In genomic region chr5:125140832-125141524, GRCm38 (mm10) we compare ENCODE assay signal across 7 mouse cellular contexts. TPM values are rescaled to one million over a fixed set of nuclear protein-coding genes. Genes with fewer than 3 reads are reported as not detected.
DNase-seq lines count a peak whose midpoint lies in the region; ATAC-seq and TF ChIP-seq lines count a peak whose summit lies in the region.

No protein-coding gene starts in this region.

- H3K27me3 ChIP-seq in heart, embryonic 11.5 days (ENCODE audit: control insufficient read depth, insufficient read depth, low read length): no peaks in the 10 kb centered on the region
- no peaks in the 10 kb centered on the region for H3K27me3 ChIP-seq in kidney, embryonic 16.5 days (ENCODE audit: insufficient read depth, low read length)
- H3K27me3 ChIP-seq in limb, embryonic 15.5 days: no peaks in the 10 kb centered on the region
- H3K27me3 ChIP-seq in midbrain, embryonic 16.5 days (ENCODE audit: control insufficient read depth, insufficient read depth, low read depth, low read length): no peaks in the 10 kb centered on the region

- peak overlapping the region; percentile 99 for H3K27ac ChIP-seq in embryonic fibroblast, embryonic 13.5 days (ENCODE audit: insufficient read depth, low read length)
- H3K27ac ChIP-seq in heart, embryonic 11.5 days (ENCODE audit: low read depth, low read length): peak overlapping the region; percentile 100
- peak overlapping the region; percentile 98 for H3K27ac ChIP-seq in kidney, embryonic 16.5 days (ENCODE audit: low read length)
- H3K27ac ChIP-seq in limb, embryonic 15.5 days: peak overlapping the region; percentile 98
- H3K27ac ChIP-seq in midbrain, embryonic 16.5 days (ENCODE audit: low read length): peak overlapping the region; percentile 92

- peak overlapping the region; percentile 40 for H3K4me3 ChIP-seq in embryonic fibroblast, embryonic 13.5 days (ENCODE audit: insufficient read depth, low read length)
- peak overlapping the region; percentile 41 for H3K4me3 ChIP-seq in heart, embryonic 11.5 days (ENCODE audit: low read depth, low read length)
- H3K4me3 ChIP-seq in kidney, embryonic 16.5 days (ENCODE audit: low read length): peak overlapping the region; percentile 40
- H3K4me3 ChIP-seq in limb, embryonic 15.5 days: peak overlapping the region; percentile 39
- peak overlapping the region; percentile 12 for H3K4me3 ChIP-seq in midbrain, embryonic 16.5 days (ENCODE audit: low read depth, low read length)

- H3K4me1 ChIP-seq in embryonic fibroblast, embryonic 13.5 days (ENCODE audit: control insufficient read depth, insufficient read depth, low read length): peaks cover 20% of the 10 kb centered on the region
- H3K4me1 ChIP-seq in heart, embryonic 11.5 days (ENCODE audit: control insufficient read depth, insufficient read depth, low read length): peaks cover 82% of the 10 kb centered on the region
- H3K4me1 ChIP-seq in kidney, embryonic 16.5 days (ENCODE audit: insufficient read depth, low read length): peaks cover 84% of the 10 kb centered on the region
- peaks cover 88% of the 10 kb centered on the region for H3K4me1 ChIP-seq in limb, embryonic 15.5 days
- H3K4me1 ChIP-seq in midbrain, embryonic 16.5 days (ENCODE audit: control insufficient read depth, insufficient read depth, low read length): peaks cover 52% of the 10 kb centered on the region

- no peak for TF ChIP-seq CTCF in brain, embryonic 14.5 days (IDR thresholded peaks at IDR 0.05; ENCODE audit: borderline replicate concordance, extremely low read depth, insufficient read depth, insufficient read length)
- no peak for TF ChIP-seq CTCF in embryonic fibroblast, embryonic 13.5 days (IDR thresholded peaks at IDR 0.05; ENCODE audit: borderline replicate concordance, insufficient read depth, low read length)

- peak overlapping the region; percentile 75 for H3K9ac ChIP-seq in heart, embryonic 11.5 days (ENCODE audit: low read depth, low read length)
- peak overlapping the region; percentile 71 for H3K9ac ChIP-seq in kidney, embryonic 16.5 days (replicated peaks; ENCODE audit: low read length)
- peak overlapping the region; percentile 41 for H3K9ac ChIP-seq in limb, embryonic 15.5 days
- H3K9ac ChIP-seq in midbrain, embryonic 16.5 days (ENCODE audit: low read depth, low read length): peak overlapping the region; percentile 59

- peaks cover 3% of the 10 kb centered on the region; the same call in 1 of the 2 replicates for H3K36me3 ChIP-seq in heart, embryonic 11.5 days (ENCODE audit: control insufficient read depth, insufficient read depth, low read length)
- no peaks in the 10 kb centered on the region for H3K36me3 ChIP-seq in kidney, embryonic 16.5 days (ENCODE audit: insufficient read depth, low read length)
- H3K36me3 ChIP-seq in limb, embryonic 15.5 days: no peaks in the 10 kb centered on the region
- no peaks in the 10 kb centered on the region for H3K36me3 ChIP-seq in midbrain, embryonic 16.5 days (ENCODE audit: control insufficient read depth, insufficient read depth, low read length)

- no peaks in the 10 kb centered on the region for H3K9me3 ChIP-seq in heart, embryonic 11.5 days (replicated peaks; ENCODE audit: control insufficient read depth, low read length)
- H3K9me3 ChIP-seq in kidney, embryonic 16.5 days (ENCODE audit: low read length): no peaks in the 10 kb centered on the region
- no peaks in the 10 kb centered on the region for H3K9me3 ChIP-seq in limb, embryonic 15.5 days
- no peaks in the 10 kb centered on the region for H3K9me3 ChIP-seq in midbrain, embryonic 16.5 days (replicated peaks; ENCODE audit: control insufficient read depth, low read length, poor library complexity, severe bottlenecking)

- TF ChIP-seq POLR2A in brain, embryonic 14.5 days (IDR thresholded peaks at IDR 0.05; ENCODE audit: borderline replicate concordance, extremely low read depth, insufficient read depth, insufficient read length, poor library complexity, severe bottlenecking): no peak
- TF ChIP-seq POLR2A in embryonic fibroblast, embryonic 13.5 days (IDR thresholded peaks at IDR 0.05; ENCODE audit: low read depth, low read length): peak; percentile 17

- 14% methylated on average over 27 of the region's 27 CpGs for WGBS in heart, embryonic 11.5 days (ENCODE audit: insufficient replicate concordance)
- WGBS in kidney, embryonic 16.5 days: 6% methylated on average over 27 of the region's 27 CpGs
- 5% methylated on average over 27 of the region's 27 CpGs for WGBS in limb, embryonic 15.5 days
- WGBS in midbrain, embryonic 16.5 days: 4% methylated on average over 27 of the region's 27 CpGs

- peak overlapping the region; percentile 81 for H3K4me2 ChIP-seq in heart, embryonic 11.5 days
- peak overlapping the region; percentile 63 for H3K4me2 ChIP-seq in kidney, embryonic 16.5 days (replicated peaks; ENCODE audit: low read depth, low read length)
- peak overlapping the region; percentile 66 for H3K4me2 ChIP-seq in limb, embryonic 15.5 days
- peak overlapping the region; percentile 48 for H3K4me2 ChIP-seq in midbrain, embryonic 16.5 days (ENCODE audit: low read length)

- ATAC-seq in heart, embryonic 11.5 days (replicated peaks; ENCODE audit: insufficient number of reproducible peaks, low FRiP score, low TSS enrichment): peak; percentile 79
- ATAC-seq in kidney, embryonic 16.5 days (ENCODE audit: low FRiP score, low TSS enrichment): peak; percentile 89
- ATAC-seq in limb, embryonic 15.5 days (ENCODE audit: insufficient number of reproducible peaks, low FRiP score, low TSS enrichment, low read depth): peak; percentile 86
- peak; percentile 82 for ATAC-seq in midbrain, embryonic 16.5 days

- peak; percentile 99 for DNase-seq in brain, embryonic 14.5 days (ENCODE audit: low read depth)
- DNase-seq in spleen, postnatal 14 days (ENCODE audit: low spot score in 2 of 2): peak; percentile 43 to 44

RNA-seq across cellular contexts. Expression of gene Ncor2, which starts 38.0 kb away (rescaled TPM):
- 31.6 and 71.5 TPM in 2 replicates for polyA plus RNA-seq in brain, embryonic 14.5 days (2012; rRNA removed)
- polyA plus RNA-seq in embryonic fibroblast, embryonic 13.5 days (2011; ENCODE audit: insufficient read length, low read depth, missing spikeins): 110 and 130 TPM in 2 replicates
- polyA plus RNA-seq in heart, embryonic 11.5 days (2014; fragmentation: Nextera tagmentation; extraction: Ambion mirVana): 14.3 and 18.8 TPM in 2 replicates
- polyA plus RNA-seq in kidney, embryonic 16.5 days (2015; fragmentation: Nextera tagmentation; extraction: Ambion mirVana): 25.9 and 27.5 TPM in 2 replicates
- polyA plus RNA-seq in limb, embryonic 15.5 days (2015; fragmentation: Nextera tagmentation; extraction: Ambion mirVana): 32.7 and 34.1 TPM in 2 replicates
- 19.9 and 22.9 TPM in 2 replicates for polyA plus RNA-seq in midbrain, embryonic 16.5 days (2015; fragmentation: Nextera tagmentation; extraction: Ambion mirVana)

Comparison
In these comparisons a context has a peak if more than half of its experiments do, and no peak if none do; other contexts are left out.
1. Peak in every context shown above with its lines: DNase-seq, ATAC-seq, H3K4me3 ChIP-seq and H3K27ac ChIP-seq.